Mouse (Mus musculus) hindbrain, embryonic 11.5 days (tissue): ENCODE results near the gene Iqcn. TPM values are rescaled to one million over a fixed set of nuclear protein-coding genes. Genes with fewer than 3 reads are reported as not detected.

Experiments used
- ATAC-seq: fragments of 200-750 bp; cut with Nextera tagmentation; 2 replicates; pipeline ENCODE4 v1.8.0; 2017; ENCODE audit warnings: mild to moderate bottlenecking, moderate TSS enrichment, moderate library complexity; ENCODE audit not compliant: low FRiP score
- DNase-seq: peaks from one replicate; pipeline ENCODE4 v3.0.0-alpha.2; 2015; ENCODE audit warnings: low spot score
- H3K27ac ChIP-seq: fragments of 300-500 bp; sonication (generic); 2 replicates; pipeline ENCODE4 v1.5.1; 2014; ENCODE audit warnings: mild to moderate bottlenecking, low read depth, low read length
- H3K27me3 ChIP-seq: fragments of 300-500 bp; sonication (generic); 2 replicates; pipeline ENCODE4 v1.6.1; 2014; ENCODE audit warnings: mild to moderate bottlenecking, low read length, moderate library complexity, mixed read lengths; ENCODE audit not compliant: control insufficient read depth, insufficient read depth
- H3K36me3 ChIP-seq: fragments of 300-500 bp; sonication (generic); 2 replicates; pipeline ENCODE4 v1.6.1; 2014; ENCODE audit warnings: mild to moderate bottlenecking, low read length, moderate library complexity, mixed read lengths; ENCODE audit not compliant: control insufficient read depth, insufficient read depth
- H3K4me1 ChIP-seq: fragments of 300-500 bp; sonication (generic); replicated peaks from 2 replicates; pipeline ENCODE4 v1.6.1; 2014; ENCODE audit warnings: low read length, mixed read lengths; ENCODE audit not compliant: control insufficient read depth, insufficient read depth
- H3K4me2 ChIP-seq: fragments of 300-500 bp; sonication (generic); replicated peaks from 2 replicates; pipeline ENCODE4 v1.6.1; 2014; ENCODE audit warnings: mild to moderate bottlenecking, low read depth, low read length
- H3K4me3 ChIP-seq: fragments of 300-500 bp; sonication (generic); 2 replicates; pipeline ENCODE4 v1.5.1; 2014; ENCODE audit warnings: low read depth, low read length
- H3K9ac ChIP-seq: fragments of 300-500 bp; sonication (generic); 2 replicates; pipeline ENCODE4 v1.6.1; 2014; ENCODE audit warnings: low read depth, low read length
- H3K9me3 ChIP-seq: fragments of 300-500 bp; sonication (generic); 2 replicates; pipeline ENCODE4 v1.6.1; 2016; ENCODE audit warnings: low read length; ENCODE audit not compliant: control insufficient read depth
- WGBS: fragments of 180-500 bp; shearing (Covaris S2); extraction: QIAGEN DNeasy Blood & Tissue Kit; methylation state at CpG from one replicate; pipeline ENCODE4 v1.1.7; 2014; 5-methylcytosine and 5-hydroxymethylcytosine counted together
- polyA plus RNA-seq: library from polyadenylated mRNA; unstranded; fragments of >200 nt; fragmentation: Nextera tagmentation; extraction: Ambion mirVana; gene quantifications from 2 replicates; pipeline ENCODE4 v1.2.1, GENCODE M21; 2014

Iqcn gene
- polyA plus RNA-seq, 1 experiment from 2014 or later, result 0.03 TPM

DNA sequence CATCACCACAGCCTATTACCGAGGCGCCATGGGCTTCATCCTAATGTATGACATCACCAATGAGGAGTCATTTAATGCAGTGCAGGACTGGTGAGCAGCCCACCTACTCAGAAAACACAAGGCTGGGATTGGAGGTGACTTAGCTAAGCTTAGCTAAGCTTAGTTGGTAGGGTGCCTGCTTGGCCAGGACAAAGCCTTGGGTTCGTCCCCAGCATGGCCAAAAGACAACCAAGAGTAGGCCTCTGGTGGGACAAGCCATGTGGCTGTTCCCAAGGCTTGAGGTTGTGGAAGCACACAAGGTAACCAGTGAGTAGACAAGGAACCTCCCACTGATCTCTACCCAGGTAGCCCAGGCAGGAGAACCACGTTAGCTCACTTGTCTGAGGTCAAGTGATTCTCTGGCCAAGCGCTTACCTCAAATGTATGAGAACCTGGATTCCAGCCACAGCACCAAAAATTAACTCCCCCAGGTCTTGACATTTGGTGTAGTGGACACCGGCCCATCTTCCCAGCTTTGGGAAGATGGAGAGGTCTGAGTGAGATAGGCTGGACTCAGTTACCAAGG lies 53.3 kb downstream of the Iqcn start:
- 90% methylated on average over 6 of the region's 6 CpGs for WGBS
- Histone ChIP-seq H3K36me3 (no peaks in the 10 kb centered on the region), H3K4me1 (peaks cover 2% of the 10 kb centered on the region), H3K9ac (no peak overlapping the region), H3K4me2 (no peak overlapping the region), H3K4me3 (no peak overlapping the region), H3K27ac (no peak overlapping the region), H3K9me3 (no peaks in the 10 kb centered on the region), H3K27me3 (no peaks in the 10 kb centered on the region)
- ATAC-seq (no peak), DNase-seq (no peak)

DNA sequence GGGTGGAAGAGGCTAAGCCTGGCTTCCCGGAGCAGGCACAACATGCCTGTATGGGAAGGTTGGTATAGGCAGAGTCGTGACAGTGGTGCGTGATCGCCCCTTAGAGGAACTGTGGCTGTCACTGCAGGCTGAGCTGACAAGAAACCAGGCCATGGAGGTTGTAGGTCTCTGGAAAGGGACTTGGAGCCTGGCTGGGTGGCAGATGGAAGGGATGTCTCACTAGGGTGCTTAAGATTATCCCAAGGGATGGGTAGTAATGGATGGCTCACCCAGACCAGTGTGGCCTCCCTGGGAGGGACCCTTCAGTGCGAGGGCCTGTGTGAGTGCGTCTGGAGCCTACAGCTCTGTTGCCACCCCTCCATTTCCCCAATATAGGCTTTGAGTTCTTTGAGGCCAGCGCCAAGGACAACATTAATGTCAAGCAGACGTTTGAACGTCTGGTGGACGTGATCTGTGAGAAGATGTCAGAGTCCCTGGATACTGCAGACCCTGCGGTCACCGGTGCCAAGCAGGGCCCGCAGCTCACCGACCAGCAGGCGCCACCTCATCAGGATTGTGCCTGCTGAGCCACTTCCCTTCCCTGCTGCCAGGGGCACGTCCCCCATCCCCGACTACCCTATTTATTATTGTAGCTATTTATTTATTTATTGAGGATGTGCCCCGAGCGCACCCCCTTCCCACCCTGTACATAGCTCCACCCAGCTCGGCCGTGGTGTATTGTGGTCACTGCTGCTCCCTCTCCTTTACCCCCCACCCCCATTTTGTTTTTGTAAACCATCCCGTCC lies 54.5 kb downstream of the Iqcn start:
- Histone ChIP-seq H3K4me3 (no peak overlapping the region), H3K4me1 (peaks cover 2% of the 10 kb centered on the region), H3K27me3 (no peaks in the 10 kb centered on the region), H3K9me3 (no peaks in the 10 kb centered on the region), H3K9ac (no peak overlapping the region), H3K36me3 (no peaks in the 10 kb centered on the region), H3K27ac (no peak overlapping the region), H3K4me2 (no peak overlapping the region)
- DNase-seq (no peak), ATAC-seq (no peak)
- WGBS, result 69% methylated on average over 22 of the region's 22 CpGs

DNA sequence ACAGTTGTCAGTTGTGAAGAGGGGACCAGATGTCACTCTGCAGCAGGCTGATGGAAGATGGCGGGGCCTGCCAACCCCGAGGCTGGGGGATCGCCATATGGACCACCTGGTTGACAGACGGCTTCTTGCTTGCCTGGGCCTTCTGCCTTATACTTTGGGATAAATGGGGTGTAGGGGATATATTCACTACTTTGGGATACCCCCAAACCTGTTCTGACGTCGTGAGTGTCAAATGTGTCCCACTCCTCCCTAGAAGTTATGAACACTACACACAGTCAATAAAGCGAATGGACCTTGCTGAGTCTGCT lies 55.0 kb downstream of the Iqcn start:
- Histone ChIP-seq H3K9me3 (no peaks in the 10 kb centered on the region), H3K4me1 (peaks cover 2% of the 10 kb centered on the region), H3K36me3 (no peaks in the 10 kb centered on the region), H3K4me3 (no peak overlapping the region), H3K27ac (no peak overlapping the region), H3K9ac (no peak overlapping the region), H3K27me3 (no peaks in the 10 kb centered on the region), H3K4me2 (no peak overlapping the region)
- DNase-seq (no peak), ATAC-seq (no peak)
- WGBS, result 74% methylated on average over 7 of the region's 7 CpGs

DNA sequence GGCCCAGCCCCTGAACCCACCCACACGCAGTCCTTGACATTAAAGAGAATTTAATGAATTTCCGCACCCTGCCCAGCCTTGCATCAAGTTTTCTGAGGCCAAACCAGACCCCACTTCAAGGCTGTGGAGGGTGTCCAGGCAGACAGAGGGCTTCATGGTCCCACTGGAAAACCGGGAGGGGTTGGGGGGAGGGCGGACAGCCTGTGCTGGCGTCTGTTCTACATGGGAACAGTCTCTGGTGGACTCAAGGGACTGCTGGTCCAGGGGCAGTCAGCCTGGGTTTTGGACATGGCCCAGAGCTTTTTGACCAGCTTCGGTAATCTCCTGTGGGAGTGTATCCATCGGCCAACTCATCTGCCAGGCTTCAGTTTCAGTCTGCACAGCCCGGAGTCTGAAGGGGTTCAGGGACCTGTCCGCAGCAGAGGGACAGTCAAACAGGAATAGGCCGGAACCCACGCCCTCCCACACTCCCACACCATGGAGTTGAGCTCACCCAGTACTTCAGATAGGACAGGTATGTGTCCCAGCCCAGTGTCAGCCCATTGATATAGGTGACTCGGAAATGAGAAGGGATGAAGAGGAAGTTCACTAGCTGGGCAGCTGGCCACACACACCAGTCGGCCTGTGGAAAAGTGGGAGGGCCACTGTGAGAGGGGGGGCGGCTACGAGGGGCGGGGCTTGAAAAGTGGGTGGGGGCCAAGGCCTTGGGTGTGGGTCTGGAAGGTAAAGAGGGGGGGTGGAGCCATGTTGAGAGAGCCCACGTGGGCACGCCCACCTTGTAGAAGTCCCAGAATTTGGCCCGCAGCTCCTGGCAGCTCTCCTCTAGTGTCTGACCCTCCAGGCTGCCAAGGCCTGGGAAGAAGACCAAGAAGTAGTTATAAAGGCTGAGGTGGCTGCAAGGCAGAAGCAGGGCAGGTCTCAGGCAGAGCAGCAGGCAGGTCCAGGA lies 55.6 kb downstream of the Iqcn start:
- Histone ChIP-seq H3K9ac (no peak overlapping the region), H3K27me3 (no peaks in the 10 kb centered on the region), H3K9me3 (no peaks in the 10 kb centered on the region), H3K4me1 (peaks cover 2% of the 10 kb centered on the region), H3K4me2 (no peak overlapping the region), H3K27ac (no peak overlapping the region), H3K36me3 (no peaks in the 10 kb centered on the region), H3K4me3 (no peak overlapping the region)
- 68% methylated on average over 19 of the region's 19 CpGs for WGBS
- DNase-seq, result no peak
- no peak for ATAC-seq

DNA sequence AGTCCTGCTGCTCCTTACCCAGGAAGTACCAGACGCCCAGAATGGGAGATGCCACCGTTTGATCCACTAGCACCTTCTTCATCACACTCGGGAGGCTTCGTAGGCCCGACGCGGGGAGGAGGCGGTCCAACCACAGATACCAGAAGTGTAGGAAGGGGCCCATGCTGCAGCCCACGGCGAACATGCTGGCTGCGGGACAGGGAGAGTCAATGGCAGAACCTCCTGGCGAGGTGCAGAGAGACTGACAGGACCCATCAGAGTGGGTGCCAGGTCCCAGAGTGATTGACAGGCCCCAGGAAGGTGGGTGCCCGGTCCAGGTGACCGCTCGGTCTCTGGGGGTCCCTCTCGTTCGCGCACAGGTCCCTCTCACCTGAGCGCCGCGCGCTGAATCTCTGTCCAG lies 57.1 kb downstream of the Iqcn start:
- H3K36me3 ChIP-seq, result no peaks in the 10 kb centered on the region
- ATAC-seq, result peak; percentile 46; the same call in 1 of the 2 replicates
- H3K9me3 ChIP-seq, result no peaks in the 10 kb centered on the region
- peak overlapping the region; percentile 79 for H3K9ac ChIP-seq
- peak overlapping the region; percentile 97 for H3K4me2 ChIP-seq
- peak; percentile 34 for DNase-seq
- peaks cover 2% of the 10 kb centered on the region for H3K4me1 ChIP-seq
- 2% methylated on average over 19 of the region's 22 CpGs for WGBS
- peak overlapping the region; percentile 74 for H3K27ac ChIP-seq
- H3K4me3 ChIP-seq, result peak overlapping the region; percentile 75
- no peaks in the 10 kb centered on the region for H3K27me3 ChIP-seq

DNA sequence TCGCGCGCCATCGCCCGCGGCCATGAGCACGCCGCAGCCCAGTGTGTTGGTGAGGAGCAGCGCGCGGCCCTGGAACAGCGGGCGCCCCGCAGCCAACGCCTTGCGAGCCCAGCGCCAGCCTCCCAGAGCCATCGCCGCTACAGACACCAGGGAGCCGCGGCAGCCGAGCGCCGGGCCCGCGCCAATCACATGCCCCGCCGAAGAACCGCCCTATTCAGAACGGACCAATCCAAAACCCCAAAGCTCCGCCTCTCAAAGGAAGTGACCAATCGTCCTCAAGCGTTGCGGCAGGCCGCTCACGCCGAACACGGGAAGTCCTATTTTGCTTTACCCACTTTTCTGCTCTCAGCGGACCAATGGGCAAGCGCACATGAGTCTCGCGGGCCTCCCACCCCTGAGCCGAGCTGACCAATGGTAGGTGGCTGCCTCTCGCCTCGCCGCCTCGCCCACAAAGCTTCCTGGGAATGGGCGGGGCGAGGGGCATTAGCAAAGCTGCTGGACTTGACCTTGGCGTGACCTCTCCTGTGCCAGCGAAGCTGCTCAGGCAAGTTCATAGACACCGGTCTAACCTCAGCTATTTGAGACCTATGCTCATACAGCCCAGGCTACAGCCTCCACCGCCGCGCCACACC lies 57.6 kb downstream of the Iqcn start, which contains the start of gene Mpv17l2:
TSS of gene Mpv17l2 (minus strand) at position 172 of the 632 bp plus-strand sequence.
- Histone ChIP-seq H3K4me1 (peaks cover 5% of the 10 kb centered on the region), H3K27me3 (no peaks in the 10 kb centered on the region), H3K9me3 (no peaks in the 10 kb centered on the region), H3K27ac (peak within 1 kb of the TSS; percentile 74), H3K4me2 (peak within 1 kb of the TSS; percentile 97), H3K9ac (peak within 1 kb of the TSS; percentile 79), H3K36me3 (no peaks in the 10 kb centered on the region), H3K4me3 (peak within 1 kb of the TSS; percentile 75)
- WGBS, result 1% methylated on average over 53 of the region's 55 CpGs
- DNase-seq (peak; percentile 94), ATAC-seq (peak; percentile 96)

DNA sequence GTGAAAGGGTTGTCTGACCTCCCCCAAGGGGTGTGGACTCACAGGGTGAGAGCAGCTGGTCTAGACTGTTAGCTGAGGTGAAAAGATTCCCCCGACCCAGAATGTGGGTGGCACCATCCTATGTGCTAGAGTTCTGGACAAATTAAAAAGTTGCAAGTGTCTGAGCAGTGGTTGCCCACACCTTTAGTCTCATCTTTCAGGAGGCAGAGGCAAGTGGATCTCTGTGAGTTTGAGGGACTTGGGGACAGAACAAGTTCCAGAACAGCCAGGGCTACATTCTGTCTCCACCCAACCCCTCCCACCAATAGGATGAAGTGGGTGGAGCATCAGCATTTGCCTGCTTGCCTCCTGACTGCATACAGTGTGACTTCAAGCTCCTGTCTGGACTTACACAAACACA lies 58.9 kb downstream of the Iqcn start:
- Histone ChIP-seq H3K4me1 (peaks cover 10% of the 10 kb centered on the region), H3K9me3 (no peaks in the 10 kb centered on the region), H3K4me2 (no peak overlapping the region), H3K36me3 (no peaks in the 10 kb centered on the region), H3K27me3 (no peaks in the 10 kb centered on the region), H3K9ac (no peak overlapping the region), H3K27ac (no peak overlapping the region), H3K4me3 (no peak overlapping the region)
- no peak for ATAC-seq
- 80% methylated on average over 1 of the region's 1 CpGs for WGBS
- DNase-seq, result no peak

DNA sequence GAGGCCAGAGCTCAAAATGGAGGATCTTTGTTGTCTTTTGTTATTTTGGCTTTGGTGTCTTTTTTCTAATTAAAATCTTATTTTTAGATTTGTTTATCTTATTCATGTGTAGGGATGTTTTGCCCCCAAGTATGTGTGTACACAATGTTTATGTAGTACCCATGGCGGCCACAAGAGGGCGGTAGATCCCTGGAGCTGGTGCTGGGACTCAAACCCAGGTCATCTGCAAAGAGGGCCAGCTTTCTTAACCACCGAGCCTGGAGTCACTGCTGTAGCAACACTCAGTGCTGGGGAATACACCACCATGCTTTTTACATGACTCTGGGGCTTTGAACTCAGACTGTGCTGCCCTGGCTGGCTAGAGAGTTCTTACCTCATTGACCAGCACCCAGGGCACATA lies 60.1 kb downstream of the Iqcn start:
- DNase-seq (peak; percentile 76), ATAC-seq (no peak)
- Histone ChIP-seq H3K27me3 (no peaks in the 10 kb centered on the region), H3K9me3 (no peaks in the 10 kb centered on the region), H3K9ac (no peak overlapping the region), H3K4me3 (no peak overlapping the region), H3K4me2 (no peak overlapping the region), H3K36me3 (no peaks in the 10 kb centered on the region), H3K4me1 (peaks cover 10% of the 10 kb centered on the region), H3K27ac (no peak overlapping the region)
- 3% methylated on average over 3 of the region's 3 CpGs for WGBS
